Mouse (Mus musculus): ENCODE results near the gene Gm20388. TPM values are rescaled to one million over a fixed set of nuclear protein-coding genes. Genes with fewer than 3 reads are reported as not detected.

The Gm20388 gene
- polyA plus RNA-seq, 1 experiment, result 0.36 TPM

DNA sequence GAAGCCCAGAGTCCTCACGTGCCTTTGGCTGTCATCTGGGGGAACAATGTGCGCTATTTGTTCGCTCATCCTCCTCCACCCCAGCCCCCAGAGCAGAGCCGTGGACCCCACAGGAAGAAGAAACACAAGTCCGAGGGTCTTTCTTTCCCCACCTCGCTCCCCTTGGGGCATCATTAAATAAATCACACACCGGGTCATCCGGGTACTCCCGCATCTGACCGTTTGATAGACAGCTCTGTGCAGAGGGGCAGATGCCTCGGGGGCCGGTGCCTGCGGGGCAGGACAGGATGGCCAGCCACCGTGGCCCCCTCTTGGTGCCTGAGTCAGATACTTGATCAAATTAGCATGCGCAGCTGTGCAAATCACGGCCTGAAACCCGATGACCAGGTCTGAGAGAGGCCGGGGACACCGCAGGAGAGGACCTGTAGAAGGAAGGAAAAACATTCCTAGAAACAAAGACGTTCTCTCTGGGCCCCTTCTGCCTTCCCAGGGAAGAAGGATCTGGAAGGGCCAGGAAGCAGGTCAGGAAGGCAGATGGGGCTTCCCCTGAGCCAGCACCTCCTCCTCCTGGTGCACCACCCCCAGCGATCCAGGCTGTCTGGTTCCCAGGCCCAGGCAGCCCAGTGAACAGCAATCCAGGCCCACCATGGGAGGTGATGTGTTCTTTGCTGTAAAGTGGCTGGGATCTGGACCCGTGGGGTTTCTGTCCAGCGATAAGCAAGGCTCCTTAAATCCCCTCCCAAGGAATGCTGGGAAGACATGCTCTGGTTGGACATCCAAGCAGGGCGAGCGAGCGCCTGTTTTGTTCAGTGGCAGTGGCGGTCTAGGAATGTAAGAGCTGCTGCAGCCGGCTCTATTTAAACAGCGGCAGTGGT lies 1383.8 kb downstream of the Gm20388 start:
- Histone ChIP-seq H3K9me3 (ENCODE audit: control insufficient read depth, low read length) (no peaks in the 10 kb centered on the region), H3K27me3 (ENCODE audit: control insufficient read depth) (no peaks in the 10 kb centered on the region), H3K4me3 (replicated peaks) (no peak overlapping the region), H3K36me3 (ENCODE audit: control insufficient read depth) (no peaks in the 10 kb centered on the region), H3K4me1 (ENCODE audit: control insufficient read depth) (no peaks in the 10 kb centered on the region)
- TF ChIP-seq TAL1 (IDR thresholded peaks at IDR 0.05; ENCODE audit: low read length) (no peak), GATA1 (IDR thresholded peaks at IDR 0.05; ENCODE audit: low read length) (no peak)

DNA sequence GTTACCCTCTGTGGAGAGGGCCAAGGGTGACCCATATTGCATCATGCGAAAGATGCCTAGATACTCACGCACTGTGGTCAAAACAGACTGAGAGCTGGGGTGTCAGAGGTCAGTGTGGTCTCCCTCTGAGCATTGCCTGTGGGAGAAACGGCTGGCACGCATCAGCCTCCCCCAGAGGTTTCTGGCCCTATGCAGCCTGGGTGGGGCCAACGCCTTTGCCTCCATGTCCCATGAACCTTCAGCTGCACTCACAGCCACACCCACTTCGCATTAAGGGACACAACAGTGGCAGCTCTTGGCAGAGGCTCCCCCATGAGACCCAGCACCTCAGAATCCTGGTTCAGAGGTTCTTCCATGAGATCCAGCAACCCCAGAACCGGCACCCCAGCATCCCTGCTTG lies 1385.4 kb downstream of the Gm20388 start:
- Histone ChIP-seq H3K27me3 (ENCODE audit: control insufficient read depth) (peaks cover 11% of the 10 kb centered on the region), H3K9me3 (ENCODE audit: control insufficient read depth, low read length) (no peaks in the 10 kb centered on the region), H3K4me1 (ENCODE audit: control insufficient read depth) (no peaks in the 10 kb centered on the region), H3K36me3 (ENCODE audit: control insufficient read depth) (no peaks in the 10 kb centered on the region), H3K4me3 (replicated peaks) (no peak overlapping the region)
- no peak for TF ChIP-seq GATA1 (IDR thresholded peaks at IDR 0.05; ENCODE audit: low read length)
- no peak for TF ChIP-seq TAL1 (IDR thresholded peaks at IDR 0.05; ENCODE audit: low read length)

- H3K36me3 ChIP-seq (ENCODE audit: control insufficient read depth), result no peaks in the 10 kb centered on the region
- no peaks in the 10 kb centered on the region for H3K9me3 ChIP-seq (ENCODE audit: control insufficient read depth, low read length)
- TF ChIP-seq GATA1 (IDR thresholded peaks at IDR 0.05; ENCODE audit: low read length) (no peak), TAL1 (IDR thresholded peaks at IDR 0.05; ENCODE audit: low read length) (no peak)
- H3K4me3 ChIP-seq (replicated peaks), result no peak overlapping the region
- peaks cover 13% of the 10 kb centered on the region for H3K27me3 ChIP-seq (ENCODE audit: control insufficient read depth)
- H3K4me1 ChIP-seq (ENCODE audit: control insufficient read depth), result no peaks in the 10 kb centered on the region
Measured at GRCm38 (mm10) chr8:121296597-121296996, 1386.0 kb downstream of the Gm20388 start.

DNA sequence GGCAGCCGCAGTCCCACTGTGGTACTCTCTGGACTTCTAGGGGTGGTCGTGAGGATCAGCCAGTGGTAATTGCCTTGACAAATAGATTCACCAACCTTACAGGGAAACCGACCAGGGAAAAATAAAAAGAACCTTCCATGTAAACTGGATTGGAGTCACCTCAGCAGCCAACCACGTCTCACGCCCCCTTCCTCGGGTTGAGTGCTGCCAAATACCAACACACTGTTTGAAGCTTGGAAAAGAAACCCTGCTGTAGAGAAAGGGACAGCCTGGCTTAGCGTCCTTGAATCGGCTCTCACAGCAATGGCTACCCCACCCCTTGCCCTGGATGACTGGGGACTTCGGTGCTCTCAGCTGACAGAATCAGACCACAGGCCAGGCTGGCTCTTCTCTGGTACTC lies 1386.7 kb downstream of the Gm20388 start:
- Histone ChIP-seq H3K4me1 (ENCODE audit: control insufficient read depth) (no peaks in the 10 kb centered on the region; the same call in 1 of the 2 replicates), H3K9me3 (ENCODE audit: control insufficient read depth, low read length) (no peaks in the 10 kb centered on the region), H3K36me3 (ENCODE audit: control insufficient read depth) (no peaks in the 10 kb centered on the region), H3K27me3 (ENCODE audit: control insufficient read depth) (peaks cover 17% of the 10 kb centered on the region), H3K4me3 (replicated peaks) (no peak overlapping the region)
- TF ChIP-seq GATA1 (IDR thresholded peaks at IDR 0.05; ENCODE audit: low read length) (no peak), TAL1 (IDR thresholded peaks at IDR 0.05; ENCODE audit: low read length) (no peak)

DNA sequence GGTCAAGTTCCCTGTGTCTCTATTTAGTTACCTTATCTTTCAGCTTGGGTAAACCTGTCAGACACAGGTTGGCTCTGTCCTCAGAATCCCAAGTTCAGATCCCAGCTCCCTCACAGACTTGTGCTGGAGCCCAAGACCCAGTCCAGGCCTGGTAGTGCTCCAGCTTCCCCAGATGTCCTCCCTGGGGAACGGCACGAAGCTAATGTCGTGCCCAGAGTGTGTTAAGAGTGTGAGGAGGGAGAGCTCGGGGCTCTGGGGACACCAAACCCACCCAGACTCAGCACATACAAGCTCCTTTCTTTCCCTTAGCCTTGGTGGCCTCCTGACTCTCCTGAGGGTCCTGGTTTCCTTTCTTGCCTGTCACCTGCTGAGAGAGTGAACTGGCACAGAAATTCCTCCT lies 1389.4 kb downstream of the Gm20388 start:
- H3K36me3 ChIP-seq (ENCODE audit: control insufficient read depth), result no peaks in the 10 kb centered on the region
- H3K4me3 ChIP-seq (replicated peaks), result no peak overlapping the region
- H3K9me3 ChIP-seq (ENCODE audit: control insufficient read depth, low read length), result no peaks in the 10 kb centered on the region
- no peaks in the 10 kb centered on the region; the same call in 1 of the 2 replicates for H3K4me1 ChIP-seq (ENCODE audit: control insufficient read depth)
- H3K27me3 ChIP-seq (ENCODE audit: control insufficient read depth), result peaks cover 17% of the 10 kb centered on the region
- TF ChIP-seq TAL1 (IDR thresholded peaks at IDR 0.05; ENCODE audit: low read length), result no peak
- no peak for TF ChIP-seq GATA1 (IDR thresholded peaks at IDR 0.05; ENCODE audit: low read length)

DNA sequence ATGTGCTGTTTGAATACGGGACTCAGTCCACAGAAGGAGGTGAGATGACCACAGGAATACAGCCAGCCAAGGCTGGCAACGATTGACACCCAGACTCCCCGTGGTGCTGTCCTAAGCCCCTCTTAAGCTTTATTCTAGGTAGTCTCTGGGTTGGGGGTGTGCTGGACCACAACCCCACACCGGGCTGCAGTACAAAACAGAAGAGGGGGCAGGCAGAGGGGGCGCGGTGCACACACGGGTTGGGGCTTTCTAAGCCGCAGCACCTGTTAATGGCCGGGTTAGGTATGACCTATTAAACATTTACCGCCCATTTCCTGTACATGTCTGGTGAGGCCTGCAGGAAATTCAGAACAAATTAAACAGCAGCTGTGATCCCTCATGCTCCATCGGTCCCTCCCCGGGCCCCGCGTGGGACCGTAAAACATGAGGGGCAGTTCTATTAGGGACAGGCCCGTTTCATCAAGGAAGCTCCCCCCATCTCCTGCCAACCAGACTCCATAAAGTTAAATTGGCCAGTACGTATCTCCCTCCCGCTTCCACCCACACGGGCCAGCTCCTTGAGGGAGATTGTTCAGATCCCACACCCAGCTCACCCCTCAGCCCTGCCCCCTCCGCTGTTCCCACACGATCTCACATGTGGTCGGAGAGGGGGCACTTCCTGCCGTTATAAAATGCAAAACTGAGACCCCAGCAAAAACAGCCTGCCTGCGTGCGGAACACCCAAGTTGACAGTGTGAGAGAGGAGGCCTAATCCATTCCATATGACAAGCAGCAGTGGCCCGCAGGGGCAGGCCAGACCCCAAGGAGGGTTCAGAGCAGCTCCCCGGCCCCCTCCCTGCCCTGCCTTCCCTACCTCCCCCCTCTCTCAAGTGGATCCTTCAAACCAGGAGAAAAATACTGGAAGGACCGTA lies 1390.1 kb downstream of the Gm20388 start:
- Histone ChIP-seq H3K36me3 (ENCODE audit: control insufficient read depth) (no peaks in the 10 kb centered on the region), H3K9me3 (ENCODE audit: control insufficient read depth, low read length) (no peaks in the 10 kb centered on the region), H3K27me3 (ENCODE audit: control insufficient read depth) (peaks cover 17% of the 10 kb centered on the region), H3K4me3 (replicated peaks) (no peak overlapping the region), H3K4me1 (ENCODE audit: control insufficient read depth) (no peaks in the 10 kb centered on the region; the same call in 1 of the 2 replicates)
- no peak for TF ChIP-seq TAL1 (IDR thresholded peaks at IDR 0.05; ENCODE audit: low read length)
- TF ChIP-seq GATA1 (IDR thresholded peaks at IDR 0.05; ENCODE audit: low read length), result no peak

DNA sequence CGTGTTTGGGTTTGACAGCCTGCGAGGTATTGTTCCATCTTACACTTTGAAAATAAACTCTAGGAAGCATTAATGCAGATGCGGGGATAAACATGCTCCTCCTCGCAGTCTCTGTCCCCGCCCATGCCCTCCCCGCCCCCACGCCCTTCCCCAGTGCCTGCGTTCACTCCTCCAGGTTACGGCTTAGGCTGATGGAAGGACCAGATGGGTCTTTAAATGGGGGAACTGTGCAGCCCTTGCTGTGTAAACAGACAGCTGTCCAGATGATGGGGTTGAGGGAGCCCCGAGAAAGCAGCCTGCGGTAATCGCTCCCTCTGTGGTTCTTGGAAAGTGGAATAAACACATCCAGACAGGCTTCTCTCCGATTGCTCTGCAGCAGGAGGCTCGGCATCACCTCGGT lies 1390.8 kb downstream of the Gm20388 start:
- peaks cover 17% of the 10 kb centered on the region for H3K27me3 ChIP-seq (ENCODE audit: control insufficient read depth)
- no peaks in the 10 kb centered on the region for H3K9me3 ChIP-seq (ENCODE audit: control insufficient read depth, low read length)

GRCm38 (mm10) chr8:121301978-121302649 lies 1391.5 kb downstream of the Gm20388 start:
- Histone ChIP-seq H3K27me3 (ENCODE audit: control insufficient read depth) (peaks cover 17% of the 10 kb centered on the region), H3K9me3 (ENCODE audit: control insufficient read depth, low read length) (no peaks in the 10 kb centered on the region), H3K4me3 (replicated peaks) (no peak overlapping the region), H3K4me1 (ENCODE audit: control insufficient read depth) (no peaks in the 10 kb centered on the region; the same call in 1 of the 2 replicates), H3K36me3 (ENCODE audit: control insufficient read depth) (no peaks in the 10 kb centered on the region)
- no peak for TF ChIP-seq TAL1 (IDR thresholded peaks at IDR 0.05; ENCODE audit: low read length)
- no peak for TF ChIP-seq GATA1 (IDR thresholded peaks at IDR 0.05; ENCODE audit: low read length)

More for the DNA sequence above, 1390.8 kb downstream of the Gm20388 start:
- H3K4me3 ChIP-seq (replicated peaks), result no peak overlapping the region
- H3K36me3 ChIP-seq (ENCODE audit: control insufficient read depth), result no peaks in the 10 kb centered on the region
- TF ChIP-seq GATA1 (IDR thresholded peaks at IDR 0.05; ENCODE audit: low read length) (no peak), TAL1 (IDR thresholded peaks at IDR 0.05; ENCODE audit: low read length) (no peak)
- H3K4me1 ChIP-seq (ENCODE audit: control insufficient read depth), result no peaks in the 10 kb centered on the region; the same call in 1 of the 2 replicates

Data from erythroblast, embryonic 14.5 days (primary cell).